Mouse (Mus musculus) stomach, embryonic 15.5 days (tissue): ENCODE data around the gene Klhl15. TPM values are rescaled to one million over a fixed set of nuclear protein-coding genes. Genes with fewer than 3 reads are reported as not detected.
"Not testable (repeated sequence)": the region's sequence is repeated elsewhere in the genome, so short reads cannot be mapped to it uniquely, and the experiment has no call there.

ENCODE experiments used
- ATAC-seq: fragments of 200-750 bp; cut with Nextera tagmentation; 2 replicates; pipeline ENCODE4 v1.8.0; 2017; ENCODE audit warnings: low read depth, moderate number of reproducible peaks, moderate TSS enrichment; ENCODE audit not compliant: insufficient read depth, low FRiP score
- H3K27ac ChIP-seq: fragments of 300-500 bp; sonication (generic); 2 replicates; pipeline ENCODE4 v1.5.1; 2015; ENCODE audit warnings: mild to moderate bottlenecking, inconsistent platforms
- H3K27me3 ChIP-seq: fragments of 300-500 bp; sonication (generic); replicated peaks from 2 replicates; pipeline ENCODE4 v1.6.1; 2015; ENCODE audit warnings: inconsistent platforms
- H3K36me3 ChIP-seq: fragments of 300-500 bp; sonication (generic); 2 replicates; pipeline ENCODE4 v1.6.1; 2015; ENCODE audit warnings: inconsistent platforms
- H3K4me1 ChIP-seq: fragments of 300-500 bp; sonication (generic); 2 replicates; pipeline ENCODE4 v1.6.1; 2015; ENCODE audit warnings: inconsistent platforms
- H3K4me2 ChIP-seq: fragments of 300-500 bp; sonication (generic); 2 replicates; pipeline ENCODE4 v1.6.1; 2015; ENCODE audit warnings: mild to moderate bottlenecking, inconsistent platforms
- H3K4me3 ChIP-seq: fragments of 300-500 bp; sonication (generic); replicated peaks from 2 replicates; pipeline ENCODE4 v1.5.1; 2015; ENCODE audit warnings: inconsistent platforms
- H3K9ac ChIP-seq: fragments of 300-500 bp; sonication (generic); 2 replicates; pipeline ENCODE4 v1.6.1; 2015; ENCODE audit warnings: inconsistent platforms
- H3K9me3 ChIP-seq: fragments of 300-500 bp; sonication (generic); 2 replicates; pipeline ENCODE4 v1.6.1; 2016; ENCODE audit warnings: inconsistent platforms
- WGBS: fragments of 180-500 bp; shearing (Covaris S2); methylation state at CpG from one replicate; pipeline ENCODE4 v1.1.7; 2015; 5-methylcytosine and 5-hydroxymethylcytosine counted together
- polyA plus RNA-seq: library from polyadenylated mRNA; unstranded; fragments of >200 nt; fragmentation: Nextera tagmentation; extraction: Ambion mirVana; gene quantifications from 2 replicates; pipeline ENCODE4 v1.2.1, GENCODE M21; 2015

The Klhl15 gene
- polyA plus RNA-seq = 8.7 and 9.6 TPM in 2 replicates

GRCm38 (mm10) chrX:94234532-94235189 lies at the start of gene Klhl15:
Gene Klhl15 (plus strand): TSS chrX:94234599.
- peak within 1 kb of the TSS; percentile 53 for H3K4me2 ChIP-seq
- ATAC-seq = peak; percentile 97
- H3K9me3 ChIP-seq = no peaks in the 10 kb centered on the region
- H3K4me1 ChIP-seq = no peaks in the 10 kb centered on the region
- H3K36me3 ChIP-seq = no peaks in the 10 kb centered on the region
- peak within 1 kb of the TSS; percentile 63 for H3K9ac ChIP-seq
- H3K4me3 ChIP-seq = peak within 1 kb of the TSS; percentile 62
- H3K27me3 ChIP-seq = no peaks in the 10 kb centered on the region; the same call in 1 of the 2 replicates
- WGBS = 3% methylated on average over 59 of the region's 70 CpGs
- H3K27ac ChIP-seq = peak within 1 kb of the TSS; percentile 84

- Histone ChIP-seq H3K9me3 (no peaks in the 10 kb centered on the region), H3K4me1 (no peaks in the 10 kb centered on the region), H3K27ac (no peak overlapping the region), H3K9ac (no peak overlapping the region), H3K27me3 (no peaks in the 10 kb centered on the region), H3K4me2 (no peak overlapping the region), H3K4me3 (no peak overlapping the region), H3K36me3 (no peaks in the 10 kb centered on the region)
- ATAC-seq = no peak
- WGBS = 38% methylated on average over 1 of the region's 1 CpGs
Observed at GRCm38 (mm10) chrX:94185156-94185555, 49.2 kb upstream of the Klhl15 start.

- 73% methylated on average over 4 of the region's 4 CpGs for WGBS
- ATAC-seq, H3K9ac ChIP-seq, H3K4me1 ChIP-seq, H3K27ac ChIP-seq, H3K27me3 ChIP-seq, H3K9me3 ChIP-seq, H3K4me3 ChIP-seq, H3K4me2 ChIP-seq: not testable (repeated sequence)
- H3K36me3 ChIP-seq = peaks cover 22% of the 10 kb centered on the region
Observed at GRCm38 (mm10) chrX:94193901-94194300, 40.5 kb upstream of the Klhl15 start.

GRCm38 (mm10) chrX:94197789-94198188 lies 36.6 kb upstream of the Klhl15 start:
- Histone ChIP-seq H3K9me3 (no peaks in the 10 kb centered on the region), H3K4me2 (no peak overlapping the region), H3K27ac (no peak overlapping the region), H3K4me1 (no peaks in the 10 kb centered on the region), H3K4me3 (no peak overlapping the region), H3K9ac (no peak overlapping the region), H3K27me3 (no peaks in the 10 kb centered on the region), H3K36me3 (peaks cover 34% of the 10 kb centered on the region)
- ATAC-seq = no peak
- 83% methylated on average over 5 of the region's 5 CpGs for WGBS

- Histone ChIP-seq H3K27ac (peak overlapping the region; percentile 87), H3K27me3 (no peaks in the 10 kb centered on the region), H3K36me3 (peaks cover 17% of the 10 kb centered on the region; the same call in 1 of the 2 replicates), H3K4me3 (peak overlapping the region; percentile 85), H3K4me2 (peak overlapping the region; percentile 54), H3K4me1 (no peaks in the 10 kb centered on the region), H3K9me3 (no peaks in the 10 kb centered on the region), H3K9ac (peak overlapping the region; percentile 73)
- ATAC-seq = no peak; the same call in none of the 2 replicates
- 0% methylated on average over 10 of the region's 12 CpGs for WGBS
Observed at GRCm38 (mm10) chrX:94212264-94212596, 22.2 kb upstream of the Klhl15 start.

- Histone ChIP-seq H3K27ac (peak within 1 kb of the TSS; percentile 87), H3K4me2 (peak within 1 kb of the TSS; percentile 56), H3K4me3 (peak within 1 kb of the TSS; percentile 85), H3K36me3 (peaks cover 14% of the 10 kb centered on the region; the same call in 1 of the 2 replicates), H3K4me1 (no peaks in the 10 kb centered on the region), H3K9me3 (no peaks in the 10 kb centered on the region), H3K9ac (peak within 1 kb of the TSS; percentile 73), H3K27me3 (no peaks in the 10 kb centered on the region)
- WGBS = under 1% methylated on average over 51 of the region's 52 CpGs
- ATAC-seq = peak; percentile 95
Observed at GRCm38 (mm10) chrX:94212597-94213321, 21.6 kb upstream of the Klhl15 start, which contains the start of gene Eif2s3x. Gene Eif2s3x (minus strand): TSS chrX:94212862.

- no peaks in the 10 kb centered on the region for H3K9me3 ChIP-seq
- no peaks in the 10 kb centered on the region for H3K27me3 ChIP-seq
- whole genome bisulfite sequencing = 5% methylated on average over 7 of the region's 7 CpGs
- peaks cover 11% of the 10 kb centered on the region; the same call in 1 of the 2 replicates for H3K36me3 ChIP-seq
- no peak for ATAC-seq
- H3K4me1 ChIP-seq = no peaks in the 10 kb centered on the region
- peak overlapping the region; percentile 9; the same call in 1 of the 2 replicates for H3K9ac ChIP-seq
- peak overlapping the region; percentile 85 for H3K4me3 ChIP-seq
- H3K4me2 ChIP-seq = peak overlapping the region; percentile 56
- peak overlapping the region; percentile 87 for H3K27ac ChIP-seq
Observed at GRCm38 (mm10) chrX:94213384-94213783, 21.0 kb upstream of the Klhl15 start.

GRCm38 (mm10) chrX:94233432-94233831 lies 967 bp upstream of the Klhl15 start:
- ATAC-seq = no peak
- no peaks in the 10 kb centered on the region for H3K9me3 ChIP-seq
- peak overlapping the region; percentile 53; the same call in 1 of the 2 replicates for H3K4me2 ChIP-seq
- H3K4me1 ChIP-seq = no peaks in the 10 kb centered on the region
- no peak overlapping the region for H3K27ac ChIP-seq
- no peaks in the 10 kb centered on the region; the same call in 1 of the 2 replicates for H3K27me3 ChIP-seq
- H3K4me3 ChIP-seq = no peak overlapping the region
- 36% methylated on average over 5 of the region's 5 CpGs for WGBS
- no peak overlapping the region for H3K9ac ChIP-seq
- no peaks in the 10 kb centered on the region for H3K36me3 ChIP-seq

GRCm38 (mm10) chrX:94233936-94234531 lies 365 bp upstream of the Klhl15 start:
- Histone ChIP-seq H3K9ac (peak overlapping the region; percentile 19; the same call in 1 of the 2 replicates), H3K4me1 (no peaks in the 10 kb centered on the region), H3K27me3 (no peaks in the 10 kb centered on the region; the same call in 1 of the 2 replicates), H3K36me3 (no peaks in the 10 kb centered on the region), H3K9me3 (no peaks in the 10 kb centered on the region), H3K4me2 (peak overlapping the region; percentile 53), H3K27ac (peak overlapping the region; percentile 84), H3K4me3 (peak overlapping the region; percentile 62)
- ATAC-seq = no peak; the same call in 1 of the 2 replicates
- WGBS = 12% methylated on average over 23 of the region's 25 CpGs

- Histone ChIP-seq H3K4me1 (no peaks in the 10 kb centered on the region), H3K9ac (peak overlapping the region; percentile 63), H3K27ac (peak overlapping the region; percentile 84), H3K9me3 (no peaks in the 10 kb centered on the region), H3K36me3 (no peaks in the 10 kb centered on the region), H3K4me3 (peak overlapping the region; percentile 62), H3K27me3 (no peaks in the 10 kb centered on the region; the same call in 1 of the 2 replicates), H3K4me2 (peak overlapping the region; percentile 53)
- WGBS = 12% methylated on average over 35 of the region's 35 CpGs
- peak; percentile 16; the same call in 1 of the 2 replicates for ATAC-seq
Observed at GRCm38 (mm10) chrX:94235190-94235555, 774 bp downstream of the Klhl15 start.

- Histone ChIP-seq H3K4me3 (peak overlapping the region; percentile 62), H3K4me2 (peak overlapping the region; percentile 53), H3K9ac (0 out of 2 replicates have a peak overlapping the region, but pooled peaks have one; percentile 63), H3K27me3 (no peaks in the 10 kb centered on the region; the same call in 1 of the 2 replicates), H3K27ac (no peak overlapping the region), H3K36me3 (no peaks in the 10 kb centered on the region), H3K9me3 (no peaks in the 10 kb centered on the region), H3K4me1 (no peaks in the 10 kb centered on the region)
- 22% methylated on average over 12 of the region's 12 CpGs for WGBS
- no peak for ATAC-seq
Observed at GRCm38 (mm10) chrX:94235601-94236000, 1.2 kb downstream of the Klhl15 start.
